Mouse (Mus musculus): ENCODE results near the gene Chmp5.

GRCm38 (mm10) chr4:41000271-41000670 lies 52.1 kb downstream of the Chmp5 start:
- TF ChIP-seq CTCF (IDR thresholded peaks at IDR 0.05; ENCODE audit: low read depth): no peak
- no peak for TF ChIP-seq EP300 (optimal IDR thresholded peaks at IDR 0.05)
